Mouse (Mus musculus) embryonic facial prominence, embryonic 11.5 days (tissue): Measurements from ENCODE around the gene Vars. TPM values are rescaled to one million over a fixed set of nuclear protein-coding genes. Genes with fewer than 3 reads are reported as not detected.

ENCODE experiments used
- ATAC-seq: fragments of 200-750 bp; cut with Nextera tagmentation; replicated peaks from 2 replicates; pipeline ENCODE4 v1.8.0; 2017; ENCODE audit warnings: low read depth; ENCODE audit not compliant: insufficient number of reproducible peaks, low FRiP score, low TSS enrichment
- DNase-seq: peaks from one replicate; pipeline ENCODE4 v3.0.0-alpha.2; 2015; ENCODE audit warnings: low spot score
- H3K27ac ChIP-seq: fragments of 300-500 bp; sonication (generic); replicated peaks from 2 replicates; pipeline ENCODE4 v1.5.1; 2014; ENCODE audit warnings: mild to moderate bottlenecking, low read depth, low read length, control low read depth
- H3K27me3 ChIP-seq: fragments of 300-500 bp; sonication (generic); 2 replicates; pipeline ENCODE4 v1.6.1; 2014; ENCODE audit warnings: mild to moderate bottlenecking, low read length, moderate library complexity, mixed read lengths; ENCODE audit not compliant: control insufficient read depth, insufficient read depth
- H3K36me3 ChIP-seq: fragments of 300-500 bp; sonication (generic); replicated peaks from 2 replicates; pipeline ENCODE4 v1.6.1; 2014; ENCODE audit warnings: low read depth, mild to moderate bottlenecking, low read length, moderate library complexity, mixed read lengths; ENCODE audit not compliant: control insufficient read depth, insufficient read depth
- H3K4me1 ChIP-seq: fragments of 300-500 bp; sonication (generic); 2 replicates; pipeline ENCODE4 v1.6.1; 2014; ENCODE audit warnings: low read length, mixed read lengths; ENCODE audit not compliant: control insufficient read depth, insufficient read depth
- H3K4me2 ChIP-seq: fragments of 300-500 bp; sonication (generic); 2 replicates; pipeline ENCODE4 v1.6.1; 2014; ENCODE audit warnings: low read depth, mild to moderate bottlenecking, control low read depth, low read length, moderate library complexity
- H3K4me3 ChIP-seq: fragments of 300-500 bp; sonication (generic); 2 replicates; pipeline ENCODE4 v1.5.1; 2014; ENCODE audit warnings: low read depth, low read length, control low read depth
- H3K9ac ChIP-seq: fragments of 300-500 bp; sonication (generic); replicated peaks from 2 replicates; pipeline ENCODE4 v1.6.1; 2014; ENCODE audit warnings: mild to moderate bottlenecking, control low read depth, low read length
- H3K9me3 ChIP-seq: fragments of 300-500 bp; sonication (generic); replicated peaks from 2 replicates; pipeline ENCODE4 v1.6.1; 2016; ENCODE audit warnings: mild to moderate bottlenecking, low read length, inconsistent platforms, mixed read lengths; ENCODE audit not compliant: control insufficient read depth
- WGBS: fragments of 180-500 bp; shearing (Covaris S2); extraction: QIAGEN DNeasy Blood & Tissue Kit; methylation state at CpG from one replicate; pipeline ENCODE4 v1.1.7; 2014; 5-methylcytosine and 5-hydroxymethylcytosine counted together
- polyA plus RNA-seq: library from polyadenylated mRNA; unstranded; fragments of >200 nt; fragmentation: Nextera tagmentation; extraction: Ambion mirVana; gene quantifications from 2 replicates; pipeline ENCODE4 v1.2.1, GENCODE M21; 2014

Vars gene
- polyA plus RNA-seq, 1 experiment from 2014 or later, result 73.9 TPM

DNA sequence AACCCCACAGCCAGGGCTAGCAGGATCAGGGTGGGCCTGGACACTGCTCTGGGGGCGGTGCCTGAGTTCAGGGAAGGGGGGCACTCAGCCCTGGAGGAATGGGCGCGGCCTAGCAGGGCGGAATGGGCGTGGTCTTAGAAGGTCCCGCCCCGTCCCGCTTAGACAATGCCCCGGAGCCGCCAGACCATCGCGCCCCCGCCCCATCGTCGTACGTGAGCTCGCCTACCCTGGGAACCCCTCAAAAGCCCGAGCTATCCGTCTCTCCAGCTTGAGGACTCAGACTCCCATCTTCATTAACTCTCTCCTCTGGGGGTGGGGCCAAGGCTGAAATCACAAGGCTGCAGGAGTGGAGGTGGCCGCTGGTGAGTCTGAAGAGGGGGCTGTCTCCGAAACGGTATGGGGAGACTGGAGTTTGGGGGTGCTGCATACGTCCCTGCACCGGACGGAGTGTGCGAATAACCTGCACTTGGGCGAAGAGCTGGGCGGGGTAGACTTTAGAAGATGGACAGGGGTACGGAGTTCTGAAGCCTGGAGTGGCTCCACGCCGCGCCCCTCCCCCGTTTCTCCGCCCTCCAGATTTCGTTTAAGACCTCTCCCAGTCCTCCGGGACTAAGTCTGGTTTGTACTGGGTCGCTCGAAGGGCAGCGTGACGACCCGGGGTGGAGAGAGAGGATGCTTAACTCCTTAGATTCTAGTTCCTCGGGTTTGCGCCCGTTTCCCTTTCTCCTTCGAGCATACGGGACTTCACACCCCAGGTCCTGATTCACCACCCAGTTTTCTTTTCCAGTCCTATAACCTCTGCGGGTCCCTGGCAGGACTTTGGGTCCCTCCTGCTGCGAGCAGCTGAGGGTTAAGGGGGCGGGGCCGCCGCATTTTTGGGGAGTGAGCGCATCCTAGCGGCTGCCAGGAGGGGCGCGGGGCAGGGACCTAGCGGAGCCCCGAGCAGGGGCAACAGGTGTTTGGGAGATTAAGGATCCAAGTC is 58.4 kb downstream of the Vars start, which contains the start of gene Ddah2:
Ddah2 (plus strand) TSS at position 125 of the 982 bp plus-strand sequence.
- peak within 1 kb of the TSS; percentile 84 for H3K4me2 ChIP-seq
- no peaks in the 10 kb centered on the region for H3K27me3 ChIP-seq
- peak; percentile 89 for ATAC-seq
- no peaks in the 10 kb centered on the region for H3K9me3 ChIP-seq
- H3K4me1 ChIP-seq, result peaks cover 12% of the 10 kb centered on the region
- under 1% methylated on average over 56 of the region's 57 CpGs for WGBS
- DNase-seq, result peak; percentile 98
- H3K27ac ChIP-seq, result peak within 1 kb of the TSS; percentile 71
- H3K9ac ChIP-seq, result peak within 1 kb of the TSS; percentile 92
- H3K4me3 ChIP-seq, result peak within 1 kb of the TSS; percentile 64
- peaks cover 15% of the 10 kb centered on the region for H3K36me3 ChIP-seq

DNA sequence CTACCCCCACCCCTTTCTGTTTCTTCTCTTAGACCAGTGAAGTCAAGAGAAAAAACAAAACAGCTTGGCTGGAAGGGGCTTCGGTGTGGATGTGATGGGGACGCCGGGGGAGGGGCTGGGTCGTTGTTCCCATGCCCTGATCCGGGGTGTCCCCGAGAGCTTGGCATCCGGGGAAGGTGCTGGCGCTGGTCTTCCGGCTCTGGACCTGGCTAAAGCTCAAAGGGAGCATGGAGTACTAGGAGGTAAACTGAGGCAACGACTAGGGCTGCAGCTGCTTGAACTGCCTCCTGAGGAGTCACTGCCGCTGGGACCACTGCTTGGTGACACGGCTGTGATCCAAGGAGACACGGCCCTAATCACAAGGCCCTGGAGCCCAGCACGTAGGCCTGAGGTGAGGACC is 59.3 kb downstream of the Vars start:
- DNase-seq (no peak), ATAC-seq (no peak)
- peak overlapping the region; percentile 92 for H3K9ac ChIP-seq
- no peaks in the 10 kb centered on the region for H3K9me3 ChIP-seq
- H3K4me1 ChIP-seq, result peaks cover 12% of the 10 kb centered on the region
- H3K36me3 ChIP-seq, result peaks cover 9% of the 10 kb centered on the region
- no peak overlapping the region for H3K27ac ChIP-seq
- no peaks in the 10 kb centered on the region; the same call in 1 of the 2 replicates for H3K27me3 ChIP-seq
- peak overlapping the region; percentile 84 for H3K4me2 ChIP-seq
- H3K4me3 ChIP-seq, result peak overlapping the region; percentile 64
- 24% methylated on average over 14 of the region's 14 CpGs for WGBS

DNA sequence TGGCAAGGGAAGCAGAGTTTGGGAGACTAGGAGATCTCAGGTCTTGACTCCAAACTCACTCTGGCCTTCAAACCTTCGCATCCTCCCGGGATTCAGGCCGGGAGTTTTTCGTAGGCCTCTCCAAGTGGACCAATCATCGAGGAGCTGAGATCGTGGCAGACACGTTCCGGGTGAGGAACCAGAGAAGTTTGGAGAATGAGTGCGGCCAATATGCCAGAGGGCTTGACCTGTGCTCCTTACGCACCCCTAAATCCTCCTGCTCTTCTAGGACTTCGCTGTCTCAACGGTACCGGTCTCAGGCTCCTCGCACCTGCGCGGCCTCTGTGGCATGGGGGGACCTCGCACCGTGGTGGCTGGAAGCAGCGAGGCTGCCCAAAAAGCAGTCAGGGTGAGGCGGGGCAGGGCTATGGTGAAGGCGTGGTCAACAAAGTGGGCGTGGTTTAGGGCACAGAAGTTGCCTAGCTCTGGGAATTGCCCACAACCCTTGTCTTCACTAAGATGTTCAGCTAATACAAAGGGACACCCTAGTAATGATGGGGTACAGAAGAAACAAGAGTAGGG is 60.0 kb downstream of the Vars start:
- Histone ChIP-seq H3K9me3 (no peaks in the 10 kb centered on the region), H3K9ac (peak overlapping the region; percentile 92; the same call in 1 of the 2 replicates), H3K27me3 (peaks cover 6% of the 10 kb centered on the region), H3K36me3 (peaks cover 9% of the 10 kb centered on the region), H3K4me1 (peaks cover 16% of the 10 kb centered on the region), H3K4me3 (peak overlapping the region; percentile 64), H3K4me2 (peak overlapping the region; percentile 84), H3K27ac (no peak overlapping the region)
- DNase-seq (no peak), ATAC-seq (no peak)
- WGBS, result 53% methylated on average over 22 of the region's 22 CpGs

DNA sequence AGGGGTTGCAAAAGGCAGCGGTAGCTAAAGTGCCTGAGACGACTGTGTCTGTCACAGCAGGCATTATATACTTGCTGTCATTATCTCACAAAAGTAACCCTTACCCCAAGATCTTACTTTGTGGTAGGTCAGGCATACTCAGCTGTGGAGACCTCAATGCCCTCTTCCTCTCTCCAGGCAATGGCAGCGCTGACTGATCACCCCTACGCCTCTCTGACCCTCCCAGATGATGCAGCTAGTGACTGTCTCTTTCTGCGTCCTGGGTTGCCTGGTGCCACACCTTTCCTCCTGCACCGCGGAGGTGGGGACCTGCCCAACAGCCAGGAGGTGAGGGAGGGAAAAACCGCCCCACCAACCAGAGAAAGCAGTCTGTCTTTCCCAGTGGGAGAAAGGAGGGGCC is 60.5 kb downstream of the Vars start:
- no peak for DNase-seq
- H3K27ac ChIP-seq, result no peak overlapping the region
- H3K27me3 ChIP-seq, result peaks cover 9% of the 10 kb centered on the region
- peaks cover 16% of the 10 kb centered on the region for H3K4me1 ChIP-seq
- no peak overlapping the region for H3K9ac ChIP-seq
- no peak overlapping the region for H3K4me3 ChIP-seq
- no peak for ATAC-seq
- no peak overlapping the region; the same call in 1 of the 2 replicates for H3K4me2 ChIP-seq
- H3K9me3 ChIP-seq, result no peaks in the 10 kb centered on the region
- peaks cover 9% of the 10 kb centered on the region for H3K36me3 ChIP-seq
- WGBS, result 85% methylated on average over 8 of the region's 8 CpGs

DNA sequence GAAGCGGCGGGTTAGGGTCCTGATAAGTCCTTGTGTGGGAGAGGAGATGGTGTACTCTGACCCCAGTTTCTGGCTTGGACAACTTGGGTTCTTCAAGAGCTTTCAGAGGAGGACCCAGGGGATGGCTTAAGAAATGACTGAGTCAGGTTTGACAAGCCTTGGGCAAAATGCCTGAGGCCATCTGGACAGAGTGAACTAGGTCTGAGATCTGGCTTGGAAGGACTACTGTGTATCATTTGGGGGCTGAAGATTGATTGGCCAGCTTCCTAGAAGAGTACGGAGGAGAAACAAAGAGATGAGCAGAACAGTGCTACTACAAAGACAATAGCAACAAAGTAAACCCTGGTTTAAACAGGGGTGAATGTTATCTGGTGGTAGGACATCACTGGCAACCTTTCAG is 62.7 kb downstream of the Vars start:
- Histone ChIP-seq H3K9ac (no peak overlapping the region), H3K9me3 (no peaks in the 10 kb centered on the region), H3K4me1 (peaks cover 13% of the 10 kb centered on the region), H3K4me3 (no peak overlapping the region), H3K4me2 (no peak overlapping the region), H3K36me3 (peaks cover 9% of the 10 kb centered on the region), H3K27me3 (peaks cover 14% of the 10 kb centered on the region), H3K27ac (no peak overlapping the region)
- WGBS, result 93% methylated on average over 3 of the region's 3 CpGs
- no peak for ATAC-seq
- no peak for DNase-seq

DNA sequence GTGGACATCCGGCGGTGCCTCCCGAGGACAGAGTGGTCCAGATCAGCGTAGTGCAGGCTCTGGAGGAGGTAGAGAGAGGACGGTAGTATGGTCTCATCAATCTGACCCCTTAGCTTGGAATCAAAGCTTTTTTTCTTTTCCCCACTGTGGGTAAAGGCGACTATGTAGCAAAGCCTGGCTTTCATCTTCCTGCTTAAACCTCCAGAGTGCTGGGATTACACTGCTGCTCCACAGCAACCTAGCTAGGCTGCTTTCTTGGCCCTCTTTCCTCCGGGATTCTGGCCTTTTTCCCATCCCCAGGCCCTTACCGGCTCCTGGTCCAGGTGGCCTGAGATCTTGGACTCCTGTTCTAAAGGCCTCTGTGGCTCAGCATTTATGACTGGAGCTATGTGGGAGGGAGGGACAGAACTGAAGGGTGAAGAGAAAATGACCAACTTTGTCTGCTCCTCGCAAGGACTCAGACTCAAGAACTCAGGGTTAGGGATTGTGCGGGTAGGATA is 63.6 kb downstream of the Vars start:
- Histone ChIP-seq H3K4me2 (no peak overlapping the region; the same call in 1 of the 2 replicates), H3K36me3 (peaks cover 9% of the 10 kb centered on the region), H3K27me3 (peaks cover 14% of the 10 kb centered on the region), H3K4me1 (peaks cover 13% of the 10 kb centered on the region), H3K27ac (no peak overlapping the region), H3K9ac (no peak overlapping the region; the same call in 1 of the 2 replicates), H3K9me3 (no peaks in the 10 kb centered on the region), H3K4me3 (peak overlapping the region; percentile 27; the same call in 1 of the 2 replicates)
- no peak for DNase-seq
- WGBS, result 29% methylated on average over 10 of the region's 10 CpGs
- no peak for ATAC-seq

DNA sequence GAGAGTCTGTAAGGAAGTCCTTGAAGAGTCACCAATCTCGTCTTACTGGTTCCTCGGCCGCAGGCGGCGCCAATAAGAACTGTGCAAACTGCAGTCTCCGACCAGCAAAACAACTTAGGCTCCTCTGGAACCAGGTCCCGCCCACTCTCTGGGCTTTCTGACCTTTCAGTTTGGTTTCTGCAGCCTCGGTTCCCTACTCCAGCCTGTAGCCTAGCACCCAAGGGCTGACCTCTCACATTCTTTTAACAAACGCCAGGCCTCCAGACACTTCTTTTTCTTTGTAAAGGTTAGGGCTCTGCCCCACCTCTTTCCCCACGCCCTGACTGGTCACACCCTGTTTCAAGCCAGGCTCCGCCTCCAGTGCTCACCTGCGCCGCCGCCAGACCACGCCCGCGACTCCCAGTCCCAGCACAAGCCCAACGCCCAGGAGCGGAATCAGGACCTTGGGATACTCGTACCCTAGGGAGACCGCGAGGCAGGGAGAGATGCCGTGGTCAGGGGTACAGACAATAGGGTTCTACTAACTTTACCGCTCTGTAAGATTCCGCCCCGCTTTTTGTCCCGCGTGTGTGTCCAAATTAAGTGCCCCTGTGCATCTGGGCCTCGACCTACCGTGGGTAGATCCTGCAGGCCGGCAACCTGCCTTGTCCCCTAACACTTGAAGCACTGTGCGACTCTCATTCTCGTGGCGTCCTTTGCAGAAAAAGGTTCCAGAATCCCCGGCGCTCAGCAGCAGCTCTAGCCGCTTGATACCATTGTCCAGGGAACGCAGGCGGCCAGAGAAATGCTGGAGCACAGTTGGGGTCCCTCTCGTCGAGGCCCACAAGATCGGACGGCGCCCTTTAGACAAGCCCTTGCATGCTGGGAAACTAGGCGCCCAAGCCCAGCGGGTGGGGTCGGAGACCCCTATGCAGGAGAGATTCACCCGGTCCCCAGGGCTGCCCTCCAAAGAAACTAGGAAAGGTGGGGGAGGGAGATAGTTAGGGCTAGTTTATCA is 64.5 kb downstream of the Vars start, which contains the start of gene Ly6g6c:
Ly6g6c (plus strand) TSS at position 438 of the 997 bp plus-strand sequence.
- H3K27ac ChIP-seq, result no peak within 1 kb of the TSS
- peak; percentile 77 for DNase-seq
- H3K9me3 ChIP-seq, result no peaks in the 10 kb centered on the region
- H3K4me2 ChIP-seq, result peak within 1 kb of the TSS; percentile 60
- WGBS, result 2% methylated on average over 48 of the region's 48 CpGs
- peak within 1 kb of the TSS; percentile 27 for H3K4me3 ChIP-seq
- H3K27me3 ChIP-seq, result peaks cover 14% of the 10 kb centered on the region
- ATAC-seq, result peak; percentile 11; the same call in 1 of the 2 replicates
- H3K36me3 ChIP-seq, result peaks cover 9% of the 10 kb centered on the region
- H3K9ac ChIP-seq, result peak within 1 kb of the TSS; percentile 46
- peaks cover 12% of the 10 kb centered on the region for H3K4me1 ChIP-seq
